Mouse (Mus musculus) brain, embryonic 14.5 days (tissue): ENCODE results near the gene Rpap1.

Experiments
- CTCF ChIP-seq: fragments of 200-500 bp; IDR thresholded peaks from 2 replicates; pipeline ENCODE4 v1.5.1; 2012; ENCODE audit warnings: inconsistent platforms, mild to moderate bottlenecking, moderate library complexity, borderline replicate concordance; ENCODE audit not compliant: insufficient read depth, insufficient read length; ENCODE audit errors: extremely low read depth
- POLR2A ChIP-seq: fragments of 200-500 bp; IDR thresholded peaks from 2 replicates; pipeline ENCODE4 v1.6.1; 2012; ENCODE audit warnings: mild to moderate bottlenecking, inconsistent platforms, borderline replicate concordance; ENCODE audit not compliant: poor library complexity, insufficient read depth, insufficient read length, severe bottlenecking; ENCODE audit errors: extremely low read depth

GRCm38 (mm10) chr2:119721070-119721469, 66.3 kb downstream of the Rpap1 start:
- TF ChIP-seq CTCF (no peak), POLR2A (no peak)
